Mouse (Mus musculus) CD4-positive, CD25-positive, alpha-beta regulatory T cell, adult 2 months (primary cell): ENCODE data around the gene Chd1.
"Not testable (repeated sequence)": the region's sequence is repeated elsewhere in the genome, so short reads cannot be mapped to it uniquely, and the experiment has no call there.

Experiments used
- DNase-seq: peaks from one replicate; pipeline ENCODE4 v3.0.0-alpha.2; 2012; ENCODE audit warnings: low read depth, low spot score

Gene Chd1

DNA sequence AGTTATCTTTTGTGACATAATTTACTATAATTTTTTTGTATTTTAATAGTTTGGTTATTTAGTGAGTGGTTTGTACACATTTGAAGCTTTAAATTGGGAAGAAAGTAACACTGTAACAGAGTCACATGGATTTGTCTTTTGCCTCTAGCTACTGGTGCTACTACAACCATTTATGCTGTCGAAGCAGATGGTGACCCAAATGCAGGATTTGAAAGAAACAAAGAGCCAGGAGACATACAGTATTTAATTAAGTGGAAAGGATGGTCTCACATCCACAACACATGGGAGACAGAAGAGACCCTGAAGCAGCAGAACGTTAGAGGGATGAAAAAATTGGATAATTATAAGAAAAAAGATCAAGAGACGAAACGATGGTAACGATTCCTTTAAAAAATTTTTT is 26.9 kb downstream of the Chd1 start:
- DNase-seq = no peak

DNA sequence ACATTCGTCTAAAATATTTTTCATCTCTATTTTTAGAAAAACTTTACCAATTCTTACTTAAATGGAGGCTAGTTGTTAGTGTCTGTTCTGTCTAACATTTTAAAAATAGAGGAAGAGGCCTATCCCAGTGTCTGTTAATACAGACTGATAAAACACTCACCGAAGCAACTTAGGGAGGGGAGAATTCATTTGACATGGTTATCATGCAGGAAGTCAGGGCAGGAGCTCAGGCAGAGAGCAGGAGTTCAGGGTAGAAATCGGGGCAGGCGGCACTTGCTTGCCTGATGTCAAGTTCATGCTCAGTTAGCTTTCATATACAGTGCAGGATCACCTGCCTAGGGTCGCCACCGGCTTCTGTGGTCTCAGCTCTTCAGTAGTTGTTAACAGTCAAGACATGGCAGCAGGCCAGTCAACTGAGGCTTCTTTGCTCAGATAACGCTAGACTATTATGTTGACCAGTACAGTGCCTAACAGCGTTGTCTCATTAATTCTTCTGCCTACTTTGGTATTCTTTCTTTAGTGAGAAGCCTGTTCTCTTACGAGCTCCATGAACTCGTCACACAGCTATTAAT is 32.7 kb downstream of the Chd1 start:
- DNase-seq = no peak

DNA sequence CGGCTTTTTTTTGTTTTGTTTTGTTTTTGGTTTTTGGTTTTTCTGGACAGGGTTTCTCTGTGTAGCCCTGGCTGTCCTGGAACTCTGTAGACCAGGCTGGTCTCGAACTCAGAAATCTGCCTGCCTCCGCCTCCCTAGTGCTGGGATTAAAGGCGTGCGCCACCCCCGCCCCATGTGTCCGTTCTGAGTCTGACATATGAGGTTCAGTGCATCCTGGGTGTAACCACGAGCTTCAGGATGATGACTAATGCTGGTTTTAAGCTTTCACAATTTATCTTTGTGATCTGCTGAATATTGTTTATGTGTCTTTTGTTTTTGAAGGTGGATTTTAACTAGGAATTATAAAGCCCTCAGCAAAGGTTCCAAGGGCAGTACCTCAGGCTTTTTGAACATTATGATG is 37.1 kb downstream of the Chd1 start:
- DNase-seq = peak; percentile 23

DNA sequence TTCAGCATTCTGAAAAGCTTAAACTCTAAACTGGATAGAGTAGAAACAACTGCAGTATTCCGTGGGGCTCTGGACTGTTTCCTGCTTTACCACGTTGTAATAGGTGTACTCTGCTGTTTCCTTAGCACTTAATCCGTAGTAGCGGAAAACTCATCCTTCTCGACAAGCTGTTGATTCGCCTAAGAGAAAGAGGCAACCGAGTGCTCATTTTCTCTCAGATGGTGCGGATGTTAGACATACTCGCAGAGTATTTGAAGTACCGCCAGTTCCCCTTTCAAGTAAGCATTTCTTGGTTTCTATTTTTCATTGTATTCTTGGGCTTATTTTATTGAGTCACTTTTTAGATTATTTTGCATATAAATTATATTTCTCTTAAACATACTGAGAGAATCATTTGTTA is 38.2 kb downstream of the Chd1 start:
- peak; percentile 16 for DNase-seq

DNA sequence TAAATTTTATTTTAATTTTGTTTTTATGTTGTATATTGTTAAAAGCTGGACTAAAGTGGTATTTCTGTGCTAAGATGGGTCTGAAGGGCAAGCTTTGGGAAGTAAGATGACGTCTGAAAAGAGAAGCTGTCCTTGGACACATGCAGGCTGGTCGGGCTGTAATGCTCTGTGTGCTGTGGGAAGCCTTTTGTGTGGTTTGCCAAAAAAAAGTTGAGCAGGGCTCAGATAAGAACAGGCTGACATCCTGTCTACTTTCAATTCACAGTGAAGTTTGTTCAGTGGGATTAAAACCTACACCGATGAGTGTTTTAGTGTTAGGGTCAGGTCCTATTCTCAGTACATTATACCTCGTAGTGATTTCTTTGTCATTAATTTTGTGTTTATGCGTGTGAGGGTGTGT is 38.6 kb downstream of the Chd1 start:
- peak; percentile 25 for DNase-seq

DNA sequence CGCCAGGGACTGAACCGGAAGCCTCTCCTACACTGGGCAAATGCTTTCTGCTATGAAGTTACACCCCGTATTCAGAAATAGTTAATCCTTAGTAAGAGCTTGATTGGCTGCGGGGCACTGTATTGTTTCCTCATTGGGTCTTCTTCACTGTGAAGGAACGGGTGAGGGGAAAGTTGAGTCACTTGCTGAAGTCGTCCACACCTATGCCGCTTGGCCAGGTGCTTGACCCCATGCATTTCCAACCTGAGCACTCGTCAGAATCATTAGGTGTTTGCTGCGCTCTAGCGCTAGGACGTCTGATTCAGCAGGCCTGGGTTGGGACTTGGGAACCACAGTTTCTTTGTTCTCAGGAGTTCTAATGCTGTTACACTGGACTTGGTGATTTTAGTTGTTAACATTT is 41.9 kb downstream of the Chd1 start:
- no peak for DNase-seq

DNA sequence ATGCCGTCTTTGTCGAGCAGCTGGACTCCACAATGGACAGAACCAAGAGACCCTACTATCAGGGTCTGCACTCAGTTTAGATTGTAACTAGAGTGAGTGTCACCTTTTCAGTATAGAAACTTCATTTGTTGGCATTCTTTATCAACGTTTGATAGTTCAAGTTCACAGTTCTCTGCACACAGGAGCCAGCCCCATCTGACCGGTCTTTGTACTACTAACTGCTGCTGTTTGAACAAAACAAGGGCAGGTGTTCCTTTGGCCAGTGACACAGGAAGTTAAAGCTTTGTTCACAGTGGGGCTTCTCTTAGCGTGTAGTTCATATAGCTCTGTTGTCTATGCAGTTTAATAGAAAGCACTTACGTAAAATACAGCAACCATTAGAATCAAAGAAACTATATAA is 43.3 kb downstream of the Chd1 start:
- DNase-seq = no peak

DNA sequence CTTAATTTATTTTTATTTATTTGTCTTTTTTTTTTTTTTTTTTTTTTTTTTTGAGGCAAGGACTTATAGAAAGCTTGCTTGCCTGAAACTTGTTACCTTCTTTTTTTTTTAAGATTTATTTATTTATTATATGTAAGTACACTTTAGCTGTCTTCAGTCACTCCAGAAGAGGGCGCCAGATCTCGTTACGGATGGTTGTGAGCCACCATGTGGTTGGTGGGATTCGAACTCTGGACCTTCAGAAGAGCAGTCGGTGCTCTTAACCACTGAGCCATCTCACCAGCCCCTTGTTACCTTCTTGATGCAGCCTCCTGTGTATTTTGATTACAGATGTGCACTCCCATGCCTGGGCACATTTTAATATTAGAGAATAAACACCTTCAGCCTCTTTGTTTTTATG is 46.5 kb downstream of the Chd1 start:
- DNase-seq = not testable (repeated sequence)

DNA sequence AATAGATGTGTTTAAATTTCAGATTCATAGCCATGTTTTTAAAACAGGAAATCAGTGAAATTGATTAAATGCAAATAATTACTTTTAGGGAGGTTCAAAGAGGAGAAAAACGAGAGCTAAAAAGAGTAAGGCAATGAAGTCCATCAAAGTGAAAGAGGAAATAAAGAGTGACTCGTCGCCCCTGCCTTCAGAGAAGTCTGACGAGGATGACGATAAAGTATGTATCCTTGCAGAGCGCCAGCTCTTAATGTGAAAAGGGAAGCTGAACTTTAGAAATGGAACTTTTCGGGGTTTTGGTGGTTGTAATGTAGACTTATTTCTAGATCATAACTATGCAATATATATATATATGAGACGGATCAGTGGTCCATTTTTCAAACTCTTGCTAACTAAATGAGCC is 56.4 kb downstream of the Chd1 start:
- DNase-seq = no peak

DNA sequence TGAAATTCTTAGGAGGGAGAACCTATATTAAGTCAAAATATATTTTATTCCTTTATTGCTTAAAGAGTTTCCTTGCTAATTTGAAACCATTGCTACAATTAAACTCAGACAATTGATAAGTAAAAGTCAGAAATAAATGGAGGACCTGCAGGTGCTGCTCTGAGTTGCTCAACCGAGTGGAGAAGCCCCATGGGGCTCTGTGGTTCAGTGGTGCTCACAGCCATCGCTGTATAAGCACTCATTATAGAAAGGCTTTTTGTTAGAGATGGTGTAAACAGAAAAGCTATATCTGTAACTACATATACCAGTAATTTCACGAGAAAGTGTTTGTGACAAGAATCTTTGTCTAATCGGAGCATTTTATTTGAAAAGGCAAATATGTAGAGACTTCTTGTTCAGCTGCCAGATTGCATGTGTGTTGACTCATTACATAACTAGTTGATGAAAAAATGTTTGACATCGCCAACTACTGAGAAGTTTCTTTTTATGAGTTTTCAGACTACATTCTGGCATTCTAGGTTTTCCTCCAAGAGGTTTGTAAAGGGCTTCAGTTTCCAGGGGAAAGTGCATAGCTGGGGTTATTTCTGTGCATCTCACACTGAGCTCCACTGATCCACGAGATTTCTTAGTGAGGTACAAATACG is 64.4 kb downstream of the Chd1 start:
- no peak for DNase-seq

DNA sequence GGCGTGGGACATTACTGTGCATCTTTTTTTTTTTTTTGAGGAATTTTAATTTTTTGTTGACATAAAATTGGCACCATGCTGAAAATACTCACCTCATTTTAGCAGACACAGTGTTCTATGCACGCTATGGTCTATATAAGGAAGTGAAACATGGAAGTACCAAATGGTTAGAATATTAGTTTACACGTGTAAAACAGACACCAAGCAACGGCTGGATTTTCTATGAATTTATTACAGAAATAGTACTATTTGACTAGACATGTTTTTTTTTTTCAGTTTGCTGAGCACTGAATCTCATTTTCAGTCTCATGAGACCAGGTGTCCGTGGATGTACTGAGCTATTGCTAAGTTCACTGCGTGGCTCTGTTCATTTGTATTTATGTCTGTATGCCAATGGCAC is 69.2 kb downstream of the Chd1 start:
- DNase-seq = no peak

DNA sequence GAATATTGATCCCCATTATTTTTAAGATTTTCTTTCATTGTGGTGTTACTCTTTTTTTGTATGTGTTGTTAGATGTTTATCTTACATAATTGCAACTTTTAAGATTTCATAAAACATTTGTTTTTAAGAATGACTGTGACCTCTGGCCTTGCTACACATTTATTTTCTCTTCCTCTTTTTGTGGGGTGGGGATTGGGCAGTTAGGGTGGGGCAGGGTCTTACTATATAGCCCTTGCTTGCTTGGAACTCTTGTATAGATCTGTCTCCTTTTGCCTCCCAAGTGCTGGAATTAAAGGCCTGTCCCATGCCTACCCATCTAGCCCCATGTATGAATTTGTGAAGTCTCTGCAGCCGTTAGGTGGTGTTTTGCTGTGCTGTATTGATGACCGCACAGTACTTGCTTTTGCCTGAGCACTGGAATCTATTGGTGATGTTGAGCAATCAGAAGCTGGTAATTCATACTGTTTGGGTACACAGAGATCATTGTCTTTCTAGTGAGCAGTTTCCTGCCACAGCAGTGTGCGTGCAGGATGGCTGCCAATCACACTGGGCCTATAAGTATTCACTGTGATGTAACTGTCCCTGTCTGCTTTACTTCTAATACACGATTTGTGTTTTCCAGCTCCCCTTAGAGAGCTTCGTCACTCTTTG is 69.9 kb downstream of the Chd1 start:
- no peak for DNase-seq

DNA sequence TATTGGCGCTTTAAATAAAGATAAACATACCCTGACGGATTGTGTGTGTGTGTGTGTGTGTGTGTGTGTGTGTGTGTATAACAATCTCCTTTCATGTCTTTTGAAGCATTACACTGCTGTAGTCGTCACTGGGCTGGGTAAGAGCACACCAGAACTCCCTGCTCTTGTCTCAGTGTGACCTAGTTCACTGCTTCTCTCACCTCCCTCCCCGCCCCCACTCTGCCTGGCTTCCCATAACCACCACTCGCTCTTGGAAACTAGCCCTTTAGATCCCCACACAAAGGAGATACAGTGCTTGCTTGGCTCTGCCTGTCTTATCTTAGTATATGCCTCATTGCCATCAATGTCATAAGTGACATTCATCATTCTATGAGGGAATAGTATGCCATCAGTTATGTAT is 71.6 kb downstream of the Chd1 start:
- no peak for DNase-seq

DNA sequence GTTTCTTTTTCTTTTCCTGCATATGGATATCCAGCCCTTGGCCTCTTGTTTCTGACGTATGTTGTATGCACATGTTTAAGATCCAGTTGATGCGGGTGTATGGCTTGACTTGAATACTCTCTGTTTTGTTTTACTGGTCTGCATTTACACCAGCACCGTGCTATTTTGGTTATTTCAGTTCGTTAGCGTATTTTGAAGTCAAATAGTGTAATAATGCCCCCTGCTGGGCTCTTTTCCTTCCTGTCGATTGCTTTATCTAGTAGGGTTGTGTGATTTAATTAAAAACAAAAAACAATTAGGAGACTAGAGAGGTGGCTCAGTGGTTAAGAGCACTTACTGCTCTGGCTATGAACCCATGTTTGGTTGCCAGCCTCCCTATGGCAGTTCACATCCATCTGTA is 73.2 kb downstream of the Chd1 start:
- peak; percentile 15 for DNase-seq

DNA sequence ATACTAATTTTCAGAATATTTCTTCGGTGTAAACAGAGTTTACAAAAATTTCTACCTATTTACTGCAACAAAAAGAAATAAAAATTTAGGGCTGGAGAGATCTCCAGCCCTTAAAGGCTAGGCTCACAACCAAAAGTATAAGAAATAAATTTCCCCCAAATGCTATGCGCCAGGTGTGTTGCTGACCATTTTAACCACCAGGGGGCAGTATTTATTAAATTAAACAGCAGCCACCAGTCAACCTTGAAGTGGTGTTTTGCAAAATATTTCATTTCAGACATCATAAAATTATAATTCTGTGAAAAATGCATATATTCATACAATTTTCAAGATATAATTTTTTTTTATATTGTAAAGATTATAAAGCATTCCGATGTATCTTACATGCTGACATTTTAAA is 82.3 kb downstream of the Chd1 start:
- DNase-seq = peak; percentile 59

DNA sequence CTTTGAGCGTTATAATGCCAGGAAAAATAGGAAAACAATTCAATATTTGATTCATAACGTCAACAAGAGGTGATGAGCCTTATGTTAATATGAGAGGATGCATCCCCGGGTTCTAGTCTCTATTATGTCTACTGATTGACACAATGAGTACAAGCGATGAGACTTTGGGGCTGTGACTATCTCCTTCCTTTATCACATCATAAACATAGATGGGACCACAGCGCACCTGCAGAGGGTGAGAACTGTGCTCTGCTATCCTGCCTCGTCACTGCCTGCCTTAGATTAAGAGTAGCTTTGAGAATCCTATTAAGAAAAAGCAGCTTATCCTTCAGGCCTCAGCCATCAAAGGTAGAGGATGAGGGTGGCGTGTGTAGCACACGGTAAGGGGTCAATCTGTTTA is 85.9 kb downstream of the Chd1 start:
- no peak for DNase-seq

DNA sequence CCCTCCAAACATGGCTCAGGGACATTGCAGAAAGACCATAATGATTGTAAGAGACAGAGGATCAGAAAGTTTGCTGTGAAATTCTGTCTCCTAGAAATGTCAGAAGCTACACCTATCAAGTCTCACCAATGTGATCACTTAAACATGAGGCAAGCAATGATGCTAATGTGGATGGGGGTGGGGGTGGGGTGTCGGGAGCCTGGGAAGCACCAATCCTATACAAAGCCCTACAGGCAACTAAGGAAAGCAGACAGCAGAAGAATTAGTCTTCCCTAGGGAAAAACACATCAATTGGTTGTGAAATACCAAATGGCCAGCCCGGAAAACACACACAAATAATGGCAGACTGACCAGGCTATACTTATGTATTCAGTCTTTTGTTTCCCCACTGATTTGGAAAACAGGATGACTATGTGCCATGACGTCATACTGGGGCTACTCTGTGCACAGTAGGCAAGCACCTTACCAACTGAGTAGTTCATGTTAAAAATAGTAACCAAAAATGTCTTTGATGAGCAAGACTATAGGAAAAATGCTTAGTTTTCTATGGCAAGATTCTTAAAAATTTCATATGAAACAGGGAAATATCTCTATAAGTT is 94.5 kb downstream of the Chd1 start:
- no peak for DNase-seq

DNA sequence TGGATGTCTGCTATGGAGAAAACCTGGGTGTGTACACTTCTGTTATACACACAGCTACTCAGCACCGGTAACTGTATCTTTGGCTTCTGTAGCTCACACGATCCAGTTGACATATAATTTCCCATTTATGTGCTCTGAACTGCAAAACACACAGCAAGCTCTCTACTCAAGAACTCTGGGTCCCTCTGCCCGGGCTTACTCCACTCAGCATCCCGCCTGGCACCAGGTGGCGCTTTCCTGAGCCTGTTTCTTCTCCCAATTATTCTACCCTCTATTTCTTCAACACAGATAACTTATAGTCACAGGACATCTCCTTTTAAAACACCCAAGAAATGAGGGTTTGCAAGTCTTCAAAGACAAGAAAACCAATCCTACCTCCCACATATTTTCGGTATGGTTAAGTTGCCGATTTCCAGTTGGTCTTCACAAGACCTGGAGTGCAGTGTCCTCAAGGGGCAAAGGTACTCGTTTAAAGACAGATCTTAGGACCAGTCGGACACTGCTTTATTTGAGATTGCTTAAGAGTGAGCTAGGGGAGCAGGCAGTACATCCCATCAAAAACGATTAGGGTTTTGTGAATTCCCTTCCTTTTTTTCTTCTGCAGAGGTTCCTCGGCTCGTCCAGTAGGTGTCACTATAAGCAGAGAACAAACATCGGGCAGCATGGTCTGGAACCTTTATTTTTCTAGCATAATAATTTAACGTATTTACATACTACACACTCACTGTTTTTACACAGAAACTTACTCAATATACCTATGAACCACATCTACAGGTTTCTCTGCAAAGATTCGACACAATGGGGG is 99.4 kb downstream of the Chd1 start:
- DNase-seq = peak; percentile 63

DNA sequence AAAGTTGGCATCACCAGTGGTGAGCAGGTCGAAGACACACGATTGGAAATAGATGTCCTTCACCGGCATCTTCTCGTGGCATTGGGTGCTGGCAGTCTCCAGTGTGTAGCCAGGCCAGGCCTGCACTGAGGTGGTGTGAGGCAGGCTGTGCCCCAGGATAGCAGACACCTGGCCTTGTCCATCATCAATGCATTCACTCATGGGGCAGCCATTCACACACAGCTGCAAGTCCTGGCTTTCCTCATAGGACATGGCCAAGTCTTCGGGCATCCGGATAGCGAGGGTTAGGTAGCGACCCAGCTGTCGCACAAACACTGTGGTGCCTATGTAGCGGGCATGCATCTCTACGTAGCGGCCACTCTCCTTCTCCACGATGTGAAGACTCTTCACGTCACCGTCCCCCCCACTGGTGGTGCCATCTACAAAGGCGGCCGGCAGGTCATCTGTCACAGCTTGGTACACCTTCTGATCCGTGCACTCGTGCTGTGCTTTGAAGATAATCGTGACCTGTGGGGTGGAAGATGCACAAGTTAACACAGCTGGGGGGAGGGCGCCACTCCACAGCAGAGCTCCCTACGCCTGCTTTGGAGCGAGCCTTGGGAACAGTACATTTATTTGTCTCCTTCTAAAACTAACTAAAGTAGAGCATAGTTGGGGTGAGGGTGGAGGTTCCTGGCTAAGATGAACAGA is 102.7 kb downstream of the Chd1 start:
- DNase-seq = no peak

DNA sequence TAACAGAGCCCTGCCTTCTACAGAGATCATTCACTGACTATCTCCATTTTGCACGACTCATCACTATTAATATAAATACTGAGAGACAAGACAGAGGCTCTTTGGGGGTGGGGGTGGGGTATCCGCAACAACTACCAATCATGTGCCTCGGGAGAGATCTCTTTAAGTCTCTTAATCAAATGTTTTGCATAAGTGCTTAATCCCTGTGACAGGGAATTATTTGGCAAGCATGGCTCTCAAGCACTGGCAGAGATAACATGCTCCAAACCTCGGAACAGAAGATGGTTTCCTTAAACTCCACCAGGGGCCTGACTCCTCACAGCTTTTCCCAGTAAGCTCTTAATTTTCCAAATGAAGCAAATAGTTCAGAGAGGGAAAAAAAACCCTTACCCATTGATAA is 103.2 kb downstream of the Chd1 start:
- no peak for DNase-seq

DNA sequence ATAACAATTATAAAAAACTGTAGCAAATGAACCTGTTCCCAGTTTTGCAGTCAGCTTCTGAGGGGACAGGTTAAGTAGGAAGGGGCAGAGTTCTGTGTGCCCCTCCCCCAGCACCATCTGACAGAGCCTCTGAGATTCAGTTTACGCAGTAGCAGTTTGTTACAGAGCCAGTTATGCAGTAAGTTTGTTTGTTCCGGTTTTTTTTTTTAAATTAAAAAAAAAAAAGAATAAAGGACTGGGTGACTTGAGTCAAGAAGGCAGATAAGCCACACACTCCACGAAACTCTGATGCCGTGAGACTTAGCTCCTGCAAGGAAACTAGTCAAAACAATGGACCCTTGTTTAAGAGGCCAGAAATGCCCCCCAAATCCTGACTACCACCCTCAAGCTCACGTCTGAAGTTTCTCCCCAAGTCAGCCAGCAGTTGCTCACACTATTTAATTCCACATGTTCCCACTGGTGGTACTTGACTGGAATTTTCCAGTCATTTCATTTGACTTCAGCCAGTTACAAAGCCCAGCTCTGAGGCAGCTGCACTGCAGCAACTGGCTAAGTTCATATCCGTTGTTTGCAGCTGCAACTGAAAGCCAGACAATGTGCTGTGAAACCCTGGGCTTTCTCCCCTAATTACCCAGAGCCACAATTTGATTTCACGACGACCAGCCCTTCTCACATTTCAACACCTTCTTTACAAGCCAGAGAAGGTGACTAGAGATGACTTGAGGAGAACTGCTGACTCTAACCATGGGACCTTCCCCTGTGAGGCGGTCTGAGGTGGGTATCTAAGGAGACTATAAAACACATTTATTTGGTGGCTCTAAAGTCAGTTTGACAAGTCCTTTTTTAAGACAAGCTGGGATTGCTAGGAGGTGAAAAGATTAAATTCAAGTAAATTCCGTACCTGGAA is 104.0 kb downstream of the Chd1 start:
- no peak for DNase-seq
